Mouse (Mus musculus): Measurements from ENCODE around the gene Tmem242.

Gene Tmem242

GRCm38 (mm10) chr17:5377151-5377929 is 62.7 kb downstream of the Tmem242 start:
- DNase-seq (ENCODE audit: low read depth): no peak

- no peak for DNase-seq (ENCODE audit: low read depth)
Measured at GRCm38 (mm10) chr17:5372951-5373350, 67.1 kb downstream of the Tmem242 start.

- no peak for DNase-seq (ENCODE audit: low read depth)
Measured at GRCm38 (mm10) chr17:5371521-5371920, 68.5 kb downstream of the Tmem242 start.

- no peak for DNase-seq (ENCODE audit: low read depth)
Measured at GRCm38 (mm10) chr17:5371032-5371431, 69.0 kb downstream of the Tmem242 start.

- DNase-seq (ENCODE audit: low read depth): no peak
Measured at GRCm38 (mm10) chr17:5365992-5366398, 74.1 kb downstream of the Tmem242 start.
